22 mouse cellular contexts compared by ENCODE assay signal in the genomic region with DNA sequence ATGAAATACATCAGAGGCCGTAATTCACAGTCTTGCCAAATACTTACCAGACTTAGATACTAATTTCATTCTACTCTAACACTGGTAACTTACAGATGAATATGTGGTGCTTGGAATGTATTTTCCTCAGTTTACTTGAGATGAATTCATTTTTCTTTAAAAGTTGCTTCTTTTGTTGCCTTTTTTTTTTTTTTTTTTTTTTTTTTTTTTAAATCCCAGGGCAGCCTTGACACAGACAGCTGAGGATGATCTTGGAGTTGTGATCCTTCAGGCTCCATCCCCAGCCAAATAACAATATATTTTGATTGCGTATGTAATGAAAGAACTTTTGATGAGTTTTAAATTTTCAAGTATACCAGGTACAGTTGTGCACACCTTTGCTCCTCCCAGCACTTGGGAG.
"Had no signal": no experiment of that assay in that cellular context is flagged by ENCODE, and none has a peak within 500 bp of the region (broad histone marks: within the 10 kb centered on the region; RNA-seq: fewer than 3 reads in every experiment).

No protein-coding gene starts in this region.

- ATAC-seq: intestine, embryonic 15.5 days; midbrain, embryonic 16.5 days had no signal

- H3K27me3 ChIP-seq: intestine, embryonic 15.5 days; kidney, embryonic 15.5 days; limb, embryonic 12.5 days; limb, embryonic 15.5 days; midbrain, embryonic 12.5 days; neural tube, embryonic 13.5 days; stomach, embryonic 15.5 days had no signal

- H3K9ac ChIP-seq: kidney, embryonic 15.5 days; limb, embryonic 15.5 days; stomach, embryonic 15.5 days had no signal

- H3K9me3 ChIP-seq: intestine, embryonic 15.5 days; kidney, embryonic 15.5 days; limb, embryonic 12.5 days; limb, embryonic 15.5 days; midbrain, embryonic 12.5 days; neural tube, embryonic 13.5 days; stomach, embryonic 15.5 days had no signal

- H3K36me3 ChIP-seq: stomach, embryonic 15.5 days had no signal

- DNase-seq: kidney, adult 11 months; kidney, adult 8-10 months; kidney, postnatal 10 days; kidney, postnatal 4 days; layer of hippocampus, postnatal 36 days; left cerebral cortex, postnatal 4 days; lung, adult 2 months; lung, postnatal 14 days; lung, postnatal 4 days; retina, postnatal 1 day; right cerebral cortex, postnatal 25 days; spleen, adult 18-20 months; thymus, adult 18-20 months; thymus, postnatal 36 days had no signal
